Mouse (Mus musculus) midbrain, embryonic 14.5 days (tissue): ENCODE measurements around the gene Tcf7l2. TPM values are rescaled to one million over a fixed set of nuclear protein-coding genes. Genes with fewer than 3 reads are reported as not detected.

Experiments used
- ATAC-seq: fragments of 200-750 bp; cut with Nextera tagmentation; 2 replicates; pipeline ENCODE4 v1.8.0; 2017; ENCODE audit warnings: moderate number of reproducible peaks, moderate library complexity; ENCODE audit not compliant: low FRiP score, low TSS enrichment
- DNase-seq: peaks from one replicate; pipeline ENCODE4 v3.0.0-alpha.2; 2015
- H3K27ac ChIP-seq: fragments of 300-500 bp; sonication (generic); replicated peaks from 2 replicates; pipeline ENCODE4 v1.5.1; 2014; ENCODE audit warnings: mild to moderate bottlenecking, low read depth, low read length, moderate library complexity
- H3K27me3 ChIP-seq: fragments of 300-500 bp; sonication (generic); 2 replicates; pipeline ENCODE4 v1.6.1; 2014; ENCODE audit warnings: low read length, control low read depth, mixed read lengths; ENCODE audit not compliant: control insufficient read depth, insufficient read depth
- H3K36me3 ChIP-seq: fragments of 300-500 bp; sonication (generic); 2 replicates; pipeline ENCODE4 v1.6.1; 2014; ENCODE audit warnings: low read length, control low read depth; ENCODE audit not compliant: control insufficient read depth, insufficient read depth
- H3K4me1 ChIP-seq: fragments of 300-500 bp; sonication (generic); 2 replicates; pipeline ENCODE4 v1.6.1; 2014; ENCODE audit warnings: mild to moderate bottlenecking, antibody characterized with exemption, low read length, control low read depth; ENCODE audit not compliant: control insufficient read depth, insufficient read depth
- H3K4me2 ChIP-seq: fragments of 300-500 bp; sonication (generic); 2 replicates; pipeline ENCODE4 v1.6.1; 2014; ENCODE audit warnings: mild to moderate bottlenecking, low read length, moderate library complexity
- H3K4me3 ChIP-seq: fragments of 300-500 bp; sonication (generic); replicated peaks from 2 replicates; pipeline ENCODE4 v1.5.1; 2014; ENCODE audit warnings: low read depth, low read length
- H3K9ac ChIP-seq: fragments of 300-500 bp; sonication (generic); replicated peaks from 2 replicates; pipeline ENCODE4 v1.6.1; 2014; ENCODE audit warnings: mild to moderate bottlenecking, low read length, moderate library complexity
- H3K9me3 ChIP-seq: fragments of 300-500 bp; sonication (generic); 2 replicates; pipeline ENCODE4 v1.6.1; 2016; ENCODE audit warnings: low read length, control low read depth, mixed read lengths; ENCODE audit not compliant: control insufficient read depth
- WGBS: fragments of 180-500 bp; shearing (Covaris S2); extraction: QIAGEN DNeasy Blood & Tissue Kit; methylation state at CpG from one replicate; pipeline ENCODE4 v1.1.7; 2014; 5-methylcytosine and 5-hydroxymethylcytosine counted together
- polyA plus RNA-seq: library from polyadenylated mRNA; unstranded; fragments of >200 nt; fragmentation: Nextera tagmentation; extraction: Ambion mirVana; gene quantifications from 2 replicates; pipeline ENCODE4 v1.2.1, GENCODE M21; 2014

Tcf7l2 gene
- polyA plus RNA-seq, 1 experiment from 2014 or later: 768 TPM

DNA sequence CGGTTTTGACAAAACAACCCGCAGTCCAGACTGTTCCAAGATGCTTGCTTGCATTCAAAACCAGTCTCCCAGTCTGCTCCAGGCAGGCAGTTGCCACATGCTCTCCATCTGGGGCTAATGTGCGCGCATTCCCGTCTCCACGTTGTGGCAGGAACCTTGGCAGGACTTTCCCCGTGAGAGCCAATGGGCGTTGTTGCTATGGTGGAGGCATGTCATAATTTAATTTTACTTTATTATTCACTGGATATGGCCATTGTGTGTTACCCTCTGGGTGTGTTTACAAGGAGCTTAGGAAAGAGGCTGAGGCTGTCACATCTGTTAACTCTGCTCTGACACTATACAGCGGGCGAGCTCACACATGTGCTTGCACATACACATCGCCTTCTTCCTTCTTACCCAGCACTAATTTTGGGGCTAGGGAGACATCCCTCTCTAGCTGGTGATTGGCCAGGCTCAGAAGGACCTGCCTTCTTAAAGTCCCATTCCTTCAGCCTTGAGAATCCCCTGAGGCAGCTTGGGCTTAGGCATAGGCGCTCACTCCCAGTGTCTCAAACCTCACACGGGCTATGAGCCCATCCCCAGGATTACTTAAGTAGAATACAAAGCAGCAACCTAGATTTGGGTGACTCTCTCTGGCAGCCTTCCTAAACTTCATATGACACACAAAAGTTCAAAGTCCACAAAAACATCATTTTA lies 139.2 kb downstream of the Tcf7l2 start:
- ATAC-seq: peak; percentile 43; the same call in 1 of the 2 replicates

DNA sequence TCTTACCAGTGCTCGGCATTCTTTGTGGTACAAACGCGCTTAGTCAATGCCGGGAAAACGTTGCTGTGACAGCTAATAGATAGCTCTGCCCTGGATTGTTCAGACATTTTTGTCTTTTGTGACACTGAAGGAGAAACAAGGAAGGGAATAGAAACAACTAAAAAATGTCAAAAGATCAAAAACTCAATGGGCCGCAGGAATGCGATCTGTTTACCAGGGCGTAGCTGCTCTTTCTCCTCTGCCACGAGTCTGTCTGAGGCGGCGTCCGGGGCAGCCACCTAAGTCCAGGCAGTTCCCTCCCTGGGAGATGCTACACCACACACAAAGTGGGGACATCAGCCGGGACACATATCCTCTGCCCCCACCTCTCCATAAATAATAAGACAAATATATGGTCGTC lies 144.9 kb downstream of the Tcf7l2 start:
- peak overlapping the region; percentile 38 for H3K4me2 ChIP-seq
- ATAC-seq (no peak), DNase-seq (no peak)
- H3K27me3 ChIP-seq: no peaks in the 10 kb centered on the region
- 54% methylated on average over 14 of the region's 14 CpGs for WGBS
- no peaks in the 10 kb centered on the region for H3K36me3 ChIP-seq
- H3K9me3 ChIP-seq: no peaks in the 10 kb centered on the region
- H3K4me1 ChIP-seq: no peaks in the 10 kb centered on the region; the same call in 1 of the 2 replicates
- peak overlapping the region; percentile 83 for H3K27ac ChIP-seq
- H3K4me3 ChIP-seq: no peak overlapping the region
- H3K9ac ChIP-seq: no peak overlapping the region; the same call in 1 of the 2 replicates

More for the DNA sequence above, 139.2 kb downstream of the Tcf7l2 start:
- H3K9me3 ChIP-seq: no peaks in the 10 kb centered on the region
- WGBS: 33% methylated on average over 13 of the region's 13 CpGs
- H3K27ac ChIP-seq: peak overlapping the region; percentile 61
- peaks cover 28% of the 10 kb centered on the region for H3K4me1 ChIP-seq
- DNase-seq: peak; percentile 70
- no peaks in the 10 kb centered on the region for H3K27me3 ChIP-seq
- peak overlapping the region; percentile 3; the same call in 1 of the 2 replicates for H3K4me2 ChIP-seq
- 0 out of 2 replicates have a peak overlapping the region, but pooled peaks have one; percentile 17 for H3K9ac ChIP-seq
- H3K4me3 ChIP-seq: no peak overlapping the region
- H3K36me3 ChIP-seq: no peaks in the 10 kb centered on the region

DNA sequence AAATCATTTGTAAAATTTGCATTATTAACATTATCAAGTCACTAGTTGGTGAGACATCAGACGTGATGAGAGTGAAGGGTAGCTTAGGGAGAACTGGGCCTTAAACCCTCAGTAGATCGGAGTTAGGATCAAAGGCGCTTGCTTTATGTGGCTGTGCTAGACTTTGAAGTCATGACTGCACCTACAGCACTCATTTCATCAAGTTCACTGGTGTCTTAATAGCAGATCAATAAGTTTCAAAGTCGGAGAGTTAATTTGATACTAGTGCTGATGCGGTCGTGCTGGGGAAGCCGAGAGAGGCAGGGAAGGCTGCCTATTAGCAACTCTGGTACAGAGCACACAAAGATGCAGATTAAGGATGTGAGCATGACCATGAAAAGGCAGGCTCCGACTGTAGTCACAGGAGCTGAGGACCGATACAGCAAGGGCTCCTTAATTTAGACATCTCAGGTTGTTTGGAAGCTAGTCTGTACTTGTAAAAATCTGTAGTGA lies 150.1 kb downstream of the Tcf7l2 start:
- peaks cover 12% of the 10 kb centered on the region; the same call in 1 of the 2 replicates for H3K27me3 ChIP-seq
- WGBS: 34% methylated on average over 9 of the region's 9 CpGs
- peak; percentile 62 for DNase-seq

DNA sequence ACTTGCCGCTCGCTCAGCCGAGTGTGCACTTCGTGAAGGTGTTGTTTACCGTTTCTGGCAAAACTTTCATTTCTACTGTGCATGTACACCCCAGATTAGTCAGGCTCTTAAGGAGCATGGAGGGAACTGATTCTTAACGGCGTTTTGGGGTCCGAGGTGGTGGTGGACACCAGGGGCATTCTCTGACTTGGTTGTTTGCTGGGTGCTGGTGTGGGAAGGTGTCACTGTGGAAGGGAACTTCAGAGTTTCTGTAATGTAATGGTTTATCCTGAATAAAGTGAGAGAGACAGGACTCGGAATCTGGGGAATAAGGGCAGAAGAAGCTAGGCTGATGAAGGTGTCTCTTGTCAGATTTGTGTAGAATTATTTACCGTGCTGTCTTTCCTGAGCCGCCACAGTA lies 151.9 kb downstream of the Tcf7l2 start:
- H3K27me3 ChIP-seq: peaks cover 15% of the 10 kb centered on the region; the same call in 1 of the 2 replicates
- WGBS: 33% methylated on average over 11 of the region's 11 CpGs
- H3K4me2 ChIP-seq: peak overlapping the region; percentile 62
- peaks cover 36% of the 10 kb centered on the region for H3K4me1 ChIP-seq
- DNase-seq (no peak), ATAC-seq (no peak)
- H3K9me3 ChIP-seq: no peaks in the 10 kb centered on the region
- peak overlapping the region; percentile 44; the same call in 1 of the 2 replicates for H3K4me3 ChIP-seq
- H3K36me3 ChIP-seq: no peaks in the 10 kb centered on the region
- peak overlapping the region; percentile 32 for H3K9ac ChIP-seq
- H3K27ac ChIP-seq: peak overlapping the region; percentile 83

More for the DNA sequence above, 150.1 kb downstream of the Tcf7l2 start:
- peak overlapping the region; percentile 62 for H3K4me2 ChIP-seq
- peak overlapping the region; percentile 20; the same call in 1 of the 2 replicates for H3K9ac ChIP-seq
- H3K27ac ChIP-seq: peak overlapping the region; percentile 83
- H3K4me1 ChIP-seq: peaks cover 29% of the 10 kb centered on the region
- no peaks in the 10 kb centered on the region for H3K9me3 ChIP-seq
- no peak overlapping the region for H3K4me3 ChIP-seq
- no peak for ATAC-seq
- no peaks in the 10 kb centered on the region for H3K36me3 ChIP-seq

DNA sequence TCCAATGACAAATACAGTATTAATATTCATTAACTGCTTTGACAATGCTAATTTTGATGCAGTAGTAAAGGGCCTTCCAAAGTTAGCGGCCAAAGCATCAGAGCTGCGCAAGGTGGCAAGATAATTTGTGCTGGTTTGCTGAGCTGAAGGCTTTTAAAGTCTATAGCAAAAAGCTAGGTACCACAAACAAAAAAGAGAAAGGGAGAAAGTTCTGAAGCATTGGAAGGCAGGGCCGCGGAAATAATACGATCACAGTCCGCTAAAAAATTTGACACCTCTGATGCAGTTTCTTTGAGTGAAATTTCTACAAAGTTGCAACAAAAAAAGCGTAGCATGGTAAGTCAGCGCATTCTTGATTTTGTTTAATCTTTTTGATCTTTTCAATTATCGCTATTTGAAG lies 152.8 kb downstream of the Tcf7l2 start:
- ATAC-seq (no peak), DNase-seq (peak; percentile 72)
- 13% methylated on average over 9 of the region's 9 CpGs for WGBS
- no peaks in the 10 kb centered on the region for H3K36me3 ChIP-seq
- H3K4me1 ChIP-seq: peaks cover 36% of the 10 kb centered on the region
- H3K9me3 ChIP-seq: no peaks in the 10 kb centered on the region
- H3K4me2 ChIP-seq: peak overlapping the region; percentile 62
- peak overlapping the region; percentile 32; the same call in 1 of the 2 replicates for H3K9ac ChIP-seq
- peaks cover 16% of the 10 kb centered on the region; the same call in 1 of the 2 replicates for H3K27me3 ChIP-seq
- H3K27ac ChIP-seq: peak overlapping the region; percentile 83
- H3K4me3 ChIP-seq: peak overlapping the region; percentile 44

DNA sequence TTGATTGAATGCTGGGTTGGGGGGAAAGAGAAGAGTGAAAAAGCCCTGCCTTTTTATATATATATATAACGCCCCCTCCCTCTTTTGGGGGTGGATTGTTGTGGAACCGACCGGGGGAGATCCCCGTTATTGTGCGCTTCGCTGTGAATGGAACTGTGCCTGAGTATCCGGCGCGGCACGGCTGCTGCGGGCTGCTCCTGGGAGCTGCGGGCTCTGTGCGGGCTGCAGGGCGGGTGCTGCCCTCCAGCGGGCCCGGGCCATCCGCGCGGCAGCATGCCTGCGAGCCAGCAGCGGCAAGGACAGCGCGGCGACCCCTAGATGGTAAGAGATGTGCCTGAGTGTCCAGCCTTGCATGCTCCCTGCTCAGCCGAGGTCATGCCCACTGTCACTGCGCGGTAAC lies 153.7 kb downstream of the Tcf7l2 start:
- Histone ChIP-seq H3K36me3 (no peaks in the 10 kb centered on the region), H3K27ac (peak overlapping the region; percentile 92), H3K4me1 (peaks cover 36% of the 10 kb centered on the region), H3K4me2 (peak overlapping the region; percentile 62), H3K4me3 (peak overlapping the region; percentile 44), H3K9ac (peak overlapping the region; percentile 61), H3K27me3 (peaks cover 16% of the 10 kb centered on the region; the same call in 1 of the 2 replicates), H3K9me3 (no peaks in the 10 kb centered on the region)
- peak; percentile 77; the same call in 1 of the 2 replicates for ATAC-seq
- under 1% methylated on average over 27 of the region's 27 CpGs for WGBS
- peak; percentile 86 for DNase-seq

DNA sequence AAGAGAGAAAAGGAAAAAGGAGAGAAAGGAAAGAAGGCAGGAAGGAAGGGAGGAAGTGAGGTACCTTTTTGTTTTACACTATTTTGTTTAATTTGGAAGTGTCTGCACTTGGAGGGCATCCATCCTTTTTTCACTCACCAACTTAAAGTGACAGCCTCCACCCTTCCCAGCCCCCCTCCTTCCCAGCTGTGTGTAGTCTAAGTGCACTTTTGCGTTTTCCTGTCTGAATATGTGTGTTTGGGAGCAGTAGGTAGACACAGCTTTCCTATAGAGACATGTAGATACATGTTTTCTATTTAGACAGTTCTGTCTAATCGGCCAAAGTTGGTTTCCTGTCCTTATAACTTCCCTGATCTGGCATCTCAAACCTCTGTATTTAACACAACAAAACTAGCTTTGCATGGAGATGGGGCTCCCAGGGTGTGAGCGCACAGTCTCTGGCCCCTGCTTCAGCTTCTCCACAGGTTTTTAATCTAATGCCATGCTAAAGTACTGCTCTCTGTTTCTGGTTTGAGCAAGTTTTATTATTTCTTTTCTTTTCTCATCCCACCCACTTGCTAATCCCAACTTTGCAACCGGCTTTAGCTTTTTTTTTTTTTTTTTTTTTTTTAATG lies 154.3 kb downstream of the Tcf7l2 start:
- Histone ChIP-seq H3K36me3 (no peaks in the 10 kb centered on the region), H3K4me1 (peaks cover 36% of the 10 kb centered on the region), H3K27me3 (peaks cover 16% of the 10 kb centered on the region; the same call in 1 of the 2 replicates), H3K9ac (peak overlapping the region; percentile 61), H3K4me3 (peak overlapping the region; percentile 44), H3K4me2 (peak overlapping the region; percentile 62), H3K27ac (peak overlapping the region; percentile 92), H3K9me3 (no peaks in the 10 kb centered on the region)
- ATAC-seq (no peak), DNase-seq (peak; percentile 53)
- WGBS: 5% methylated on average over 4 of the region's 4 CpGs

DNA sequence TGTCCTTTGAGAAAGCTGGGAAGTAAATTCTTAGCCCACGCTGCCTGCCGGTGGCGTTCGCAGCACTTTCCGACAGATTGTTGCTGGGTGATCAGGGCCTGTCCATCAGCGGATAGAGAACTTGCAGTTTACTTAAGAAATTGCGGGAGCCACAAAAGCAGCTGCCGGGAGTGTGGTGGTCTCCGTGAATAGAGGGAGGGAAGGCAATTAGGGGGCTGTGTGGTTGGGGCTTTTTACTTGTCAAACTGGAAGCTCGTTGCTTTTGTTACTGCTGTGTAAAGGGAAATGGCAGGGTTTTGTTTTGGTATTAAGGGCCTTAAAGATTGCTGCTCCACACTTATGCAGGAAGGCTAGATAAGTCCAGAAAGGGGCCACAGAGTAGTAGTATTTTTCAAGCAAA lies 155.0 kb downstream of the Tcf7l2 start:
- Histone ChIP-seq H3K4me2 (peak overlapping the region; percentile 62), H3K36me3 (no peaks in the 10 kb centered on the region), H3K4me1 (peaks cover 36% of the 10 kb centered on the region), H3K4me3 (peak overlapping the region; percentile 44), H3K27me3 (peaks cover 16% of the 10 kb centered on the region; the same call in 1 of the 2 replicates), H3K9me3 (no peaks in the 10 kb centered on the region), H3K9ac (peak overlapping the region; percentile 61), H3K27ac (peak overlapping the region; percentile 92)
- ATAC-seq (no peak), DNase-seq (peak; percentile 60)
- 3% methylated on average over 10 of the region's 10 CpGs for WGBS
